Mouse (Mus musculus): ENCODE measurements at regions not wholly inside any gene's neighbourhood (a gene's known extent, or its start where the extent isn't known, plus 50 kb on each side); places are given as distances from the start of the nearest gene placed in this dataset.
"Not testable (repeated sequence)": the region's sequence is repeated elsewhere in the genome, so short reads cannot be mapped to it uniquely, and the experiment has no call there.

DNA sequence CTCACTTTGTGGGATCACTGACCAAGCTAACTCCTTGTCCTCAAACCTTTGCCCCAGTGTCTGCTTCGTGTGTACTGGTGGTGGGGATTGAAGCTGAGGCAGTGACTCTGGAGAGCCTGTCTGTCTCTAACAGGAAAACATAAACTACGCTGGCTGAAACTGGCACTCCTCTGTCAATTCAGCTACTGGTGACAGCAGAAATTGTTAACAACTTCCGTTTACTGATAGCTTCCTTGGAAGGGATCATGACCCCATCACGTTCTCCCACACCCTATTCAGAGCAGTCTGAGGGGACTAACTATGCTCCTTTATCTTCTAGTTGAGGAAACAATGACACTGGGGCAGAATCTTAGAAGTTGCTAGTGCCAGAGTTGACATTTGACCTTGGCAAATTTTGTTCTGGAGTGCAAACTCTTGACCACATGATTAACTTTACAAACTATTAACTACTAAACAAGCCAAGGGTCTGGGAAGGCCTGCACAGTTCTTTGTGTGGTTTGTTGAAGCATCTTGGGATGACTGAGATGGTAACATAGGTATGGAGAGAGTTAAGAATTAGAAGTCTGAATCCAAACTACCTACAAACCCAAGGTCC, 96.7 kb upstream of the Max start:
- in situ Hi-C loops (cut with MboI, MseI), result loop anchor here (10.0 kb wide), 1 partner anchor 176 kb away; the partner anchor contains the start of gene Fut8

DNA sequence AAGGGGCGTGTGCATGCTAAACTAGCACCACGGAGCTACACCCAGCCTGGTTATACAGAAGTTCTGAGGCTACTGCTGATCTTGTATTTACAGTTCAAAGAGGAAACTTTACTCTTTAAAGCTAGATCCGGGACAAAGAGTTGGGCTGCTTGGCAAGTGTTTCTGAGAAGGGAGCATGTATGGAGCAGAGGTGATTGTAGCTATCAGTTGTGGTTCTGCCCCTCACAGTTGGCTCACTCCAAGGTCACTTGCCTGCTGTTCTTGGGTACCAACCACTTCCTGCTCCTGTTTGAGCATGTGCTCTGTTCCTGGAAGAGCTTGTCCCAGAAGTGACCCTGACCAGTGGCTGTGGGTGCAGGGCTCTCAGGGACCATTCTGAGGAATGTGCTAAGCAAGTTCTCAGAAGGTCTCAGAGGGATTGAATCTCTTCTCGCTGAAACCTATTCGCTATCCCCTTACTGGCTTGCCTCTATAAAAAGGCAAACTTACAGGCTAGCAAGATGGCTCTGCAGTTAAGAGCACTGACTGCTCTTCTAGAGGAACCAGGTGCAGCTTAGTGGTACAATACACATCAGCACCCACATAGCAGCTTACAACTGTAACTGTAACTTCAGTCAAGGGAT, 94.9 kb upstream of the Max start:
- in situ Hi-C loops (cut with MboI, MseI), result loop anchor here (10.0 kb wide), 1 partner anchor 178 kb away; the partner anchor contains the start of gene Fut8

DNA sequence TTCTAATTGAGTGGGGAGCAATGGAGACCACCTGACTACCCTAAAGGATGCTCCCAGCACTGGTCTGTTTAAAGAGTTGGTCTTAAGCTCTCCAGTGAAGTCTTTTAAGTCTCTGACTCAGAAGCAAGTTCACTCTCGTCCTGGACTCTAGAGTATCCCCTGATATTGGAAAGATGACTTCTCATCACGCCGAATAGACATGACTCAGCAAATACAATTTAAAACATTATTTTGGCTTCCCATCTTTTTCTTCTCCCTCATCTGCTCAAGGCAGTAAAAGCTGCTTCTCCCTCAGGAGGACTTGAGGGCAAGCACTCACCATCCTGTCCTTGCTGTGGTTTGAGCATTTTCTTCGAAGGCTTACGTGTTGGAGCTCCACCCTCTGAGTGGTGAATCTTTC, 92.7 kb upstream of the Max start:
- in situ Hi-C loops (cut with MboI, MseI), result loop anchor here (10.0 kb wide), 1 partner anchor 180 kb away; the partner anchor contains the start of gene Fut8

DNA sequence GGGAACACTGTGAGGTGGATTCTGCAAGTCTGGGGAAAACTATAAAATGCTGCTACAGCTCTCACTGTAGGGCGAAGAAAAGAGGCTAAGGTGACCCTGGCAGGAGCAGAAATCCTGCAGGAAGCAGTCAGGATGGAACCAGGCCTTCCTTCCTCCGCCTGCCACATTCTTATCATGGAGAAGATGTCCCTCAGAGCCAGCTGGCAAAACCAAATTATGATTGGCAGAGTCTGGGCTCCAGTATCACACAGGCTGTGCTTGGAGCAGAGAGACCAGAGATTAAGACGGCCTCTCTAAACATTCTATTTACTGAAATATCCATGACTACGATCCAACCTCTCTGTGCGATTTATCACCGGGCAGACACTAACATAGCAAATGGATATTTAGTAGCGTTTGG, 92.2 kb upstream of the Max start:
- in situ Hi-C loops (cut with MboI, MseI), result loop anchor here (10.0 kb wide), 1 partner anchor 181 kb away; the partner anchor contains the start of gene Fut8

DNA sequence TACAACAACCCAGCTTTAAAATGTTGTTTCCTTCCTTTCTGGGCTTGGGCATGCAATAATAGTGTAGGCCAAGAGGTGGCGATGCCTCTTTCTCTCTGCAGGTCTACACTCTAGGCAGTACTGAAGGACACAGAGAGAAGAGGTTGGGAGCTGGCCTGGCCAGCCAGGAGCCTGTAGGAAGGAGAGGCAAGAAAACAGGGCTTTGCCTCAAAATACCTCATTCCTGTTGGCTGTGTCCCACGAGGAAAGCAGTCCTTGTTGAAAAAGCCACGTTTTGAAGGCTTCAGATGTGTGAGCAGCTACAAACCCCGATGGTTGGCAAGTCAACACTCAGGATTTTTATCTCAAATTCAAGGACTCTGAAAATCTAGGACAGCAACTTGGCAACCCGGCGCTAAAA, 90.9 kb upstream of the Max start:
- in situ Hi-C loops (cut with MboI, MseI), result loop anchor here (10.0 kb wide), 1 partner anchor 182 kb away; the partner anchor contains the start of gene Fut8

DNA sequence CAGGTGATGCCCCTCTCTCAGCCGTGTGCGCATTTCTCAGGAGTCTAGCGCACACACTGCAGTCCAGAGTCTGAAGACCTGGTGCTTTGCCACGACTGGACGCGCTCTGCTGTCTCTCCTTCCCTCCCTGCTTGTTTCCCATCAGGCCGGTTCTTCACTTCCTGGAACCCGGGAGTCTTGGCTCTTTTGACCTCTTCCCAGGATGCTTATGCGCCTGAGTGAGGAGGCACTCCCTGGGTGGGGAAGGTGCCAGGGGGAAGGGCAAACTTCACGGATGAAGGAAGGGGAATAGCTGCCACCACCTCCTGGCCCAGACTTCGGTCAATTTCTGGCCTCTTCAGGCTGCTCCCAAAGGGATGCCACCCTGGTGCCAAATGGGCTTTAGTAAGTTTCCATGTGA, 86.4 kb upstream of the Max start:
- in situ Hi-C loops (cut with MboI, MseI), result no loop called here

DNA sequence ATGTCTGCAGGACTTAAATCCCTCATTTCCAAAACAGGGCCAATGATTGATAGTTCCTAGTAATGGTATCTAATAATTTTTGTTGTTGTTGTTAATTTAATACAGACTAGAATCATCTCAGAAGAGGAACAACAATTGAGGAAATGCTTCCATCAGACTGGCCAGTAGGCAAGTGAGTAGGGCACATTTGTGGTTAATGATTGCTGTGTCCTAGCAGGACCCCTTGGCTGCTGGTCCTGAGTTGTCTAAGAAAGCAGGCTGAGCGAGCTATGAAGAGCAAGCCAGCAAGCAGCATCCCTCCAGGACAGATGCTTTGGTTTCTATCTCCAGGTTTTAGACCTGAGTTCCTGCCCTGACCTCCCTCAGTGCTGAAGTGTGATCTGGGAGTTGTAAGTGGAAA, 85.3 kb upstream of the Max start:
- in situ Hi-C loops (cut with MboI, MseI), result no loop called here

DNA sequence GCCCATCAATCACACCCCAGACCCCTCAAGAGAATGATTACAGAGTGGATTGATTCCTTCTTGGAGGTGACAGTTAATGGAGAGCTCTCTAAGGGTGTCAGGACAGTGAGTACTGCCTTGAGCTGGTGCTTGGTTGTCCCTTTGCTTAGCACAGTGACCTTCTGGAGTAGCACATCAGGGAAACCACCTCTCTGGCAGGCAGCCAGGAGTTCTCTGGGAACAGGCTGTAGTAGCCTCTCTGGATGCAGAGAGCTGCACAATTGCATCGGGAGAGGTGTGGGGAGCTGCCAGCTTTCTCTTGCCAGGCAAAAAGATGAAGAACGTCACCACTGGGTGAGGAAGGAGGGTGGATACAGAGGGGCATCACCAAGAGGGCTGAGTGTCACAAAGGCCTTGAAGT, 84.0 kb upstream of the Max start:
- in situ Hi-C loops (cut with MboI, MseI), result no loop called here

DNA sequence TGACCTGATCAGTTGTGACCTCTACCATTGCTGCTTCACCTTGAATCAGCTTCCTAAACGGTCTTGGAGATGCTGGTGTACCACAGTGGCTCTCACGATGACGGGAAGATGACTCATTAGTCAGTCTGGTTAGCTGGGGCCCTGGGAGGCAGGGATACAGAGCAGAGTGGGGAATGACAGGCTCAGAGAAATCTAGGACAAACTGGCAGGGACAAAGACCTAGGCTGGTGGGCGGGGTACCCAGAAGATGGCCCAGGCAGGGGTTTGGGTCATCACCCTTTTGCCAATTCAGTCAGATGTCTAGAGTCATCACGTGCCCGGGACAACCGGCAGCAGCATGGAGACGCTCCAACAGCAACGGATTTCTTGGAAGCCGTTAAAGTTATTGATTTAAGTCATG, 83.4 kb upstream of the Max start:
- in situ Hi-C loops (cut with MboI, MseI), result no loop called here

DNA sequence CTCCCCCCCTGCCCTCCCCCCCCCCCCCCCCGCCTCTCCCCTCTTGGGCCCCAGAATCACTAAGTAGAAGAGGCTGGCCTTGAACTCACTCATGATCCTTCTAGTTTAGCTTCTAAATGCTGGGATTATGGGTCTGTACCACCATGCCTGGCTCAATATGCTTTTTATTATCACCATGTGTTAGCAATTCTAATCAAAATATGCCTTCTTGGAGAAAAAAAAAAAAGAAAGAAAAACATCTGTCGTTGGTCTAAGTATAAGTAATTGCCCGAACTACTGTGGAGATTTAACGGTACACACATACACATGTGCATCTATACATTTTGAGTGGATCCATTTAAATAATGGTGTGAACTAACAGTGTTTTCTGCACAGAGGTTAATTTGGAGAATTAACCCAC, 80.4 kb upstream of the Max start:
- in situ Hi-C loops (cut with MboI, MseI), result no loop called here

DNA sequence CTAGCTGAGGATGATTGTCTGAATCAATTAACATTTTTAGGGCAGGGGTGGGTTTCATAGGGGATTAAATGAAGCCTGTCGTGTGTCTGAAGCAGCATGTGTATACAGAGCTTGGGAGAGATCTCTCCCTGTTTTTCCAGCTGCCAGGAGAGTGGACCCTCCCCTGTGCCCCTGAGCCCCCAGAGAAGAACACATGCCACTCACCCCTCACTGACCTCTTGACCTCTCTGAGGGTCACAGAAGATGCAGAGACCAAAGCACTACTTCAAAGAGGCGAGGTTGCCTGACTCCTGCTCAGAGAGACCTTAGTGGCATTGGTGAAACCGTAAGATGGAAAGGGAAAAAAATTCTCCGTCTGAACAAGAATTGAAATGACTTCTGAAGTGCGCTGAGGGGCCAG, 79.1 kb upstream of the Max start:
- in situ Hi-C loops (cut with MboI, MseI), result no loop called here

DNA sequence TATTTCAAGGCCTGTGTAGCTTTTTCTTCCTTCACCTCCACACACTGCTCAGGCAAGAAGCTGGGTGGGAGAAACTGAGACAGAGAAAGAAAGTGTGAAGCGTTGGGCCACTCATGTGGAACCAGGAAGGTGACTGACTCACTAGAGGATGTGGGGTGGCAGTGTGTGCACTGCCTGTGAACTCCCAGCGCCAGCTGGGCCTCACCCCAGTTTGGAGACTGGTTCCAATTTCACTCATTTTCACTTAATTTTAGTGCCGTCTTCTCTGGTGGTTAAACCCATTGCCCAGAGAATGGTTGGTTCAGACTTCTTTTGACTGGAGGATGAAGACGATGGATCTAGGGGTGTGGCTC, 77.9 kb upstream of the Max start:
- in situ Hi-C loops (cut with MboI, MseI), result loop anchor here (10.0 kb wide), 1 partner anchor 755 kb away; no protein-coding TSS in a partner anchor

DNA sequence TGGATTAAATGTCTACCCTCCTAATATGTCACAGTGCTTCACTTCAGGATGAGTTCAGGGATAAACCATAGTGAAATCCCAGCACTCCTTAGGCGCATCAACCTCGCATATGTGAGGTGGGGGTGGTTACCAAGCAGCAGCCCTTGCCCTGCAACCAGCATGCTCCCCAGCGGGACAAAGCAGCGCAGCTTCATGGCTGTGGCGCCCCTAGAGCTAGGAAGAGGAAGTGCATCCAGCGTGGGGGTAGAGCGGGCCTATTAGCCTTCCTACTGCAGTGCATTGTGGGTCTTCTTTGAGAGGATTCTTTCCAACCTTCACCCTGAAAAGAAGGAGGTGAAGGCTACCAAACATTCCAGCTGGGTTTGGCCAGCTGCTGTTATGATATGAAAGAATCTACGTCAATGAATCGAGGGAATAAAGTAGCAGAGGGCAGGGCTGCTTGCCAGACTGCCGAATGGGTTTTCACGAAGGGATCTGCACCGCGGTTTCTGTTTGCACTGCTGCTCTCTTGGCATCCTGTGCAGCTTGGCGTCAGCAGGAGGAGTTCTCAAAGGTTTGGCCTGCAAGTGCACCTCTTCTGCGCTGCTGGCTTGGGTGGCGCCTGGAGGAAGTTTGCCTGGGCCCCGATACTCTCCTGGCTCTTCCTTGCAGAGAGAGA, 77.4 kb upstream of the Max start:
- in situ Hi-C loops (cut with MboI, MseI), result loop anchor here (10.0 kb wide), 1 partner anchor 755 kb away; no protein-coding TSS in a partner anchor

DNA sequence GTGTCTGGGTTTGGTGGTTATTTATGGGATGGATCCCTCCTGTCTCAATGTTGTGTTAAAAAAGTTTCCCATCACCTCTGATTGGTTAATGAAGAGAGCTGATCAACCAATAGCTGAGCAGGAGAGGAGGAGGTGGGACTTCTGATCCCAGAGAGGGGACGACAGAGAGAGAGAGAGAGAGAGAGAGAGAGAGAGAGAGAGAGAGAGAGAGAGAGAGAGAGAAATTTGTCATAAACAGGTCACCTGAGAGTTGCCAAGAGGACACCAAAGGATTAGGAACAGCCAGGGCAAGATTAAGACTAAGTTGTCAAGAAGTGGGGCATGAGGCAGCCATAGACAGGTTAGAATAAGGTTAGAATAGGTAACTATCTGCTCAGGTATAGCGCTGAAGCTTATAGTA, 73.7 kb upstream of the Max start:
- in situ Hi-C loops (cut with MboI, MseI), result loop anchor here (10.0 kb wide), 1 partner anchor 751 kb away; no protein-coding TSS in a partner anchor

DNA sequence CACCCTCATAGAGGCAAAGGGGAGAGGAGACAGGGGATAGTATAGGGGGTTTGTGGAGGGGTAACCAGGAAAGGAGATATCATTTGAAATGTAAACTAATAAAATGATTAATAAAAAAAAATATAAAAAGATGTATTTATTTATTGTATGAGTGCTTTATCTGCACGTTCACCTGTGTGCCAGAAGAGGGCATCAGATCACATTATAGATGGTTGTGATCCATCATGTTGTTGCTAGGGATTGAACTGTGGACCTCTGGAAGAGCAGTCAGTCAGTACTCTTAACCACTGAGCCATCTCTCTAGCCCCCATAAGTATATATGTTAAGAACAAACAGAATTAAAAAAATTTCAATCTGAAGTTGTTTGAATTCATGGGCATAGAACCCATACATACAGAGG, 69.4 kb upstream of the Max start:
- in situ Hi-C loops (cut with MboI, MseI), result loop anchor here (10.0 kb wide), 1 partner anchor 747 kb away; no protein-coding TSS in a partner anchor

DNA sequence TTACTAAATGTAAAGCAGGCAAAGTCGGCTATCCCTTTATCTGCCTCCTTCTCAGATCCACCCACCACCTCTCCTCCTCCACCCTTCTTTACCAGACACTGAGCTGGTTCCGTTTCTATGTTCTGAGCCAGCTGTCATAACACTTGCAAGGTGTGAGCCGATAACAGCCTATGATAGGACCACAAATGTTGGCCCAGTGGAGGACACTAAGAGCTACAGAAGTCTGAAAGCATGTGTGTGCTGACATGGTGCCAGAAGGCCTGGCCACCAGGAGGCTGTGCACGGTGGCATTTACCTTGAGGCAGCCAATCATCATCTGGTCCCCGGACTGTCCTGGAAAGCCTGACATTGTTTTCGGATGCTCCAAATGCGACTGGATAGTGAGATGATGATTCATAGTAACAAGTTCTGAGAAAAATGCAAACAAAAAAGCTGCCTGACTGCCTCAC, 63.5 kb upstream of the Max start:
- in situ Hi-C loops (cut with MboI, MseI), result no loop called here

DNA sequence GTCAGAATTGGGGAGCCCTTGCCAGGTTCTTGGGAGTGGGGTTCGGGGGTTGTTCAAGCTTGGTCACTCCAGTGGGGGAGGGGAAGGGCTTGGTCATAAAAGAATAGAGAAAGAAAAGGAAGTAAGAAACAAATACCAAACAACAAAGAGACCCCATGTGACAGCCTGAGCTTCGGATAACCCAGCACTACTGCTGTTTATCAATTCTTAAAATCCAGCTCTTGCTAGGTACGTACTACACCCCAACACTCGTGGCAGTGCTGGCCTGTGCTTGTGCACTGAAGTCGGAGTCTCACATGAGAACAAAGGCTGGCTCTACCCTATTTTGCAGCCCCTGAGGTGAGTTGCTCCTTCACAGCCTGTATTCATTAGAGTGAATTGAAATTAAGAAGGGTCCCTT, 60.5 kb upstream of the Max start:
- in situ Hi-C loops (cut with MboI, MseI), result no loop called here

DNA sequence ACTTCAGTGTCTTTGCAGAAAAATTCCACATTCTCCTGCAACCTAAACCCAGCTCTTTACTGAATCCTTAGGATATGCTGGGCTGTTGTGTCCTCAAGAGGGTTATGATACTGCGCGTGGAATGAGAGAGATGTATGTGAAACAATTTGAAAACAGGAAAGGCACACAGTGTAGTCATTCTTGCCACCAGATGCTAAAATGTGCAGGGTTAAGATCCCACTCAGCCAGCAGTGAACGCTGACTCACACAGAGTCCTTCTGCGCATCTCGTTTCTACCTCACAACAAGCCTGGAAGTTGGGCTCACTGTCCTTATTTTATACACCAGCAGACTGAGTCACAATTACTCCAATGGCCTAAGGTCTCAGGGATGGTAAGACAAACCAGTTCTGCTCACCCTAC, 59.9 kb upstream of the Max start:
- in situ Hi-C loops (cut with MboI, MseI), result no loop called here

DNA sequence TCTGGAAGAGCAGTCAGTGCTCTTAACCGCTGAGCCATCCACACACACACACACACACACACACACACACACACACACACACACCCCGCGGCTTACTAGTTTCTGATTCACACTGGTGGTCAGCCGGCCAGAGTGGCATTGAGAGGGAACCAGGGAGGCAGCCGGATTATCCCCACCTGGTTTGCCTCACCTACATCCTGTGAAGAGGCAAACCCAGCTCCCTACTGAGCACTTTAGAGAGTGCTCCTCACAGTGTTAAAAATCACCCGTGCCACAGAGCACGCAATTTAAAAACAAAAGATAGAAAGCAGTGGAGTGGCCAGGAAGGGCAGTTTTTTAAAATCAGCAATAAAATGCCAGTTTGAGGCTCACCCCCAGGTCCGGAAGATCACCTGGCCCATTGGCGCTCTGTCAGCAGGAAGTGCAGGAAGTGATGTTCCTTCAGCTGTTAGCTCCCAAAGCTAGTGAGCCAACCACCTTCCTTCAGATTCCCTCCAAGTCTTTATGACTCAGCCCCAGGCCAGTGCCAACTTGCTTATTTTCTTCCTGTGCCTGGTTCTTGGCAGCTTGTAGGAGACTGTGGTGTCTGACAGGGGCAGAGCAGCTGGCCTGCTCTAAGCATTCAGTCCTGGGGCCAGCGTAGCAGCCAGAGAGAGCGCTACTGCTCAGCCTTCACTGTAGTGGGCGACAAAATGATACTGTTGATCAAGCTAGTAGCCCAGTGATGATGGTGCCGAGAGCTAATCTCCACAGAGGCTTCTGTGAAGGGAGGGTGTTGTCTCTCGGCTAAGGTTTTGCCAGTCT, 57.9 kb upstream of the Max start:
- in situ Hi-C loops (cut with MboI, MseI), result no loop called here

DNA sequence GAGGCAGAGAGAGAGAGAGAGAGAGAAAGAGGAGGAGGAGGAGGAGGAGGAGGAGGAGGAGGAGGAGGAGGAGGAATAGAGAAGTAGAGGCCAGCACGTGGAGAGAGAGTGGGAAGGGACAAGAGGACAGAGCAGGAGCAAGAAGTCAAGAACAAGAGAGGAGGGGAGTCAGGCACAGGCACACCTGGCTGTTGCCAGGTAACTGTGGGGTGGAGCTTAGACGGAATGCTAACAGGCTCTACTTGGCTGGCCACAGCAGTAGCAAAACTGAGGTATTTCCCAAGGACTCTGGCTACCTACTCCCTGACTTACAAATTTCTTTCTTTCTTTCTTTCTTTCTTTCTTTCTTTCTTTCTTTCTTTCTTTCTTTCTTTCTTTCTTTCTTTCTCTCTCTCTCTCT, 57.1 kb upstream of the Max start:
- in situ Hi-C loops (cut with MboI, MseI), result not testable (repeated sequence)

DNA sequence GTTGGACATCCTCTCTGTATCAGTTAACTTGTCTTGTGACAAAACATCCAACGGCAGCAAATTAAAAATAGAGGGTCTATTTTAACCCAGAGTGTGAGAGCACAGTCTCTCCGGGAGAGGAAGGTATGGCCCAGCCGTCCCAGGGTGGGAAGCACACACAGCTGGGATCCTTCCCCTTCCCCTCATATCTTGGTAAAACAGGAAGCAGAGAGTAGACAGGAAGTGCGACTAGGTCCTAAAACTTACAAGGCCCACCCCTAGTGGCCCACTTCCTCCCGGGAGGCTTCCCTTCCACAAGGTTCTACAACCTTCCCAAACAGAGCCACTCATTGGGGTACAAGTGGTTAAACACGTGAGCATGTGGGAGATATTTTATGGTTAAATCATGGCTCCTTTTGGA, 56.4 kb upstream of the Max start:
- in situ Hi-C loops (cut with MboI, MseI), result no loop called here

DNA sequence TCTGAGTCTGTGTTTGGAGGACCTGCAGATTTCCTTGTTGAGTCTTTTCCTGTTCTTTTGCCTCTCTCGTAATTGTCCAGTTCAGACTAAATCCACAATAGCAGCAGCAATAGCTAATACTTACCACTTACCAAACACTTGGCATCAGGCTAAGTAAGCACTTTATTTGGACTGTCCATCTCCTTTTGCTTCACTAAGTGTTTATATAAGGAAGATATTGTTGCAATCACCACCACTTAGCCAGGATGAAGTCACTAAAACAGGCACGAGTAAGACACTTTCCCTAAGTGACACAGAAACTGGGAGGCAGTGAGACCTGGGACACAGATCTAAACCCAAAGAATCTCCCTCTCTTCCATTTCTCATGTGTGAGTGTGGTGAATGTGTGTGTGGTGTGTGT, 52.9 kb upstream of the Max start:
- in situ Hi-C loops (cut with MboI, MseI), result no loop called here
